Mouse (Mus musculus): ENCODE results near the gene Inf2.

GRCm38 (mm10) chr12:112654076-112654475 lies 65.5 kb downstream of the Inf2 start:
- TF ChIP-seq CTCF (IDR thresholded peaks at IDR 0.05; ENCODE audit: low read depth): no peak
- no peak for TF ChIP-seq EP300 (IDR thresholded peaks at IDR 0.05; ENCODE audit: low read depth)
